Mouse (Mus musculus) myocyte (in vitro differentiated cells): ENCODE measurements around the gene Gm10638.

ENCODE experiments used
- CEBPB ChIP-seq: IDR thresholded peaks from 2 replicates; pipeline ENCODE4 v1.6.1; 2011; ENCODE audit warnings: mild to moderate bottlenecking, moderate library complexity; ENCODE audit not compliant: poor library complexity, insufficient read depth, severe bottlenecking
- E2F4 ChIP-seq: IDR thresholded peaks from one replicate; pipeline ENCODE4 v1.6.1; 2011; ENCODE audit warnings: mild to moderate bottlenecking, control low read depth, moderate library complexity; ENCODE audit not compliant: insufficient read depth
- MAX ChIP-seq: IDR thresholded peaks from one replicate; pipeline ENCODE4 v1.6.1; 2011; ENCODE audit warnings: low read depth, mild to moderate bottlenecking, control low read depth
- MYOD1 ChIP-seq, 3 experiments: IDR thresholded peaks; one replicate each; pipeline ENCODE4 v1.6.1; 2011; ENCODE audit warnings: control low read depth in 2 of 3, low read depth in 2 of 3, mild to moderate bottlenecking in 2 of 3, moderate library complexity in 1 of 3; ENCODE audit not compliant: insufficient read length in 2 of 3, control insufficient read depth in 1 of 3
- MYOG ChIP-seq, 3 experiments: IDR thresholded peaks; one replicate each; pipeline ENCODE4 v1.6.1; 2011; ENCODE audit warnings: control low read depth in 2 of 3, low read depth in 2 of 3, mild to moderate bottlenecking in 2 of 3; ENCODE audit not compliant: insufficient read length in 2 of 3, control insufficient read depth in 1 of 3, insufficient read depth in 1 of 3
- POLR2A ChIP-seq: IDR thresholded peaks from one replicate; pipeline ENCODE4 v1.6.1; 2011; ENCODE audit warnings: low read depth, mild to moderate bottlenecking, control low read depth, moderate library complexity; ENCODE audit not compliant: insufficient read length
- POLR2AphosphoS2 ChIP-seq: IDR thresholded peaks from one replicate; pipeline ENCODE4 v1.6.1; 2011; ENCODE audit warnings: low read depth, control low read depth; ENCODE audit not compliant: insufficient read length
- REST ChIP-seq: IDR thresholded peaks from one replicate; pipeline ENCODE4 v1.6.1; 2011; ENCODE audit warnings: mild to moderate bottlenecking, control low read depth, moderate library complexity; ENCODE audit not compliant: insufficient read depth, insufficient read length
- SRF ChIP-seq: IDR thresholded peaks from one replicate; pipeline ENCODE4 v1.6.1; 2011; ENCODE audit warnings: low read depth; ENCODE audit not compliant: control insufficient read depth, insufficient read length
- TCF12 ChIP-seq: IDR thresholded peaks from one replicate; pipeline ENCODE4 v1.6.1; 2011; ENCODE audit warnings: mild to moderate bottlenecking, control low read depth; ENCODE audit not compliant: poor library complexity, insufficient read depth, severe bottlenecking
- TCF3 ChIP-seq: IDR thresholded peaks from one replicate; pipeline ENCODE4 v1.6.1; 2011; ENCODE audit warnings: low read depth, control low read depth; ENCODE audit not compliant: insufficient read length
- USF1 ChIP-seq: IDR thresholded peaks from one replicate; pipeline ENCODE4 v1.6.1; 2011; ENCODE audit warnings: low read depth, mild to moderate bottlenecking, control low read depth, moderate library complexity

- TF ChIP-seq MYOG (IDR thresholded peaks at IDR 0.05; ENCODE audit: control insufficient read depth in 1 of 3, insufficient read depth in 1 of 3, insufficient read length in 2 of 3, low read depth in 2 of 3): no peak
- TF ChIP-seq POLR2AphosphoS2: no peak
- TF ChIP-seq POLR2A: no peak
- TF ChIP-seq SRF: no peak
- no peak for TF ChIP-seq USF1
- TF ChIP-seq TCF12: no peak
- no peak for TF ChIP-seq CEBPB
- no peak for TF ChIP-seq MYOD1 (IDR thresholded peaks at IDR 0.05; ENCODE audit: control insufficient read depth in 1 of 3, insufficient read length in 2 of 3, low read depth in 2 of 3)
- no peak for TF ChIP-seq MAX
- TF ChIP-seq E2F4: no peak
- TF ChIP-seq REST: no peak
- TF ChIP-seq TCF3: no peak
Measured at GRCm38 (mm10) chr8:86728224-86728950, 17.1 kb upstream of the Gm10638 start.
